Mouse (Mus musculus) heart, postnatal 0 days (tissue): Measurements from ENCODE around the gene Dnajc10.

Experiments
- CTCF ChIP-seq: IDR thresholded peaks from 2 replicates; pipeline ENCODE4 v1.5.1; 2016; ENCODE audit warnings: antibody characterized with exemption, control low read depth, low read depth
- EP300 ChIP-seq: IDR thresholded peaks from 2 replicates; pipeline ENCODE4 v1.6.1; 2016; ENCODE audit warnings: antibody characterized with exemption, low read depth

DNA sequence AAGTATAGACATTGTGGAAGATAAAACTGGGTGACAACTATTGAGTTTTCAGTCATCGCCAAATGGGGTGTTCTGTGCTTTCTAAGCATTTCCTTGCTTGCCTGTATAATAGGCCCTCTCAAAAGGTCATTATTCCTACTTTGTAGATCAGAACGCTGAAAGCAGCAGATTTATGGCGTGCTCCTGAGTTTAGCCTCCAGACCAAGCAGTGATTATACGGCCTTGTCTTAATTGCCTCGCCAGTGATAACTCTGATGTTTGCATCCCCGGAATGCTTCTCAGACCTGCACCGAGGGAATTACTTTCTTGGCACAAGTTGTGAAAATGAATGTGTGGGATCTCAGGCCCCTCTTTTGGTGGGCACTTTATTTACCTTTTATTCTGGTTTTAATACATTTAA lies 80.8 kb downstream of the Dnajc10 start:
- TF ChIP-seq CTCF = no peak
- no peak for TF ChIP-seq EP300
